Mouse (Mus musculus): ENCODE measurements around the gene Ankrd55.

- TF ChIP-seq CTCF (IDR thresholded peaks at IDR 0.05; ENCODE audit: low read depth) (no peak), EP300 (optimal IDR thresholded peaks at IDR 0.05) (no peak)
Measured at GRCm38 (mm10) chr13:112252012-112252411, 36.2 kb upstream of the Ankrd55 start.
